Mouse (Mus musculus) right cerebral cortex, postnatal 14 days (tissue): ENCODE measurements at regions not wholly inside any gene's neighbourhood (a gene's known extent, or its start where the extent isn't known, plus 50 kb on each side); places are given as distances from the start of the nearest gene placed in this dataset.

ENCODE experiments used
- DNase-seq: peaks from one replicate; pipeline ENCODE4 v3.0.0; 2022

DNA sequence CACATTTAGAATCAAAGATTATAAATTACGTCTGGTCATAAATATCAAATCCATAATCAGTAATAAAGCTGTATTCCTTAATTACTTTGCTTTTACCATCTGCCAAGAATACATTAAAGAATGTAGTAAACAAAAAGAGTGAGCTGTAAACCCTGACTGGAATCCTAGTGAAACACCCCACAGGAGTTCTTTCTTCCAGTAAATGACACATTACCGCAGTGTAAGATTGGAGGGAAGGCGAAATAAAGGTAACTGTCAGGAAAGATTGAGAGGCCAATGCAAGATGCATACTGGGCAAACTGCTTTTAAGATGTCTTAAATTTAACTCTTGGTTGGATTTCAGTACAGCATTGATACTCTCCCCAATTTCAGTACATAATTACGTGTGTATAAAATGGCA, 772.0 kb downstream of the Hace1 start:
- DNase-seq = no peak

GRCm38 (mm10) chr10:46350196-46350595, 772.6 kb downstream of the Hace1 start:
- no peak for DNase-seq

GRCm38 (mm10) chr10:46356775-46357174, 779.1 kb downstream of the Hace1 start:
- DNase-seq = no peak

DNA sequence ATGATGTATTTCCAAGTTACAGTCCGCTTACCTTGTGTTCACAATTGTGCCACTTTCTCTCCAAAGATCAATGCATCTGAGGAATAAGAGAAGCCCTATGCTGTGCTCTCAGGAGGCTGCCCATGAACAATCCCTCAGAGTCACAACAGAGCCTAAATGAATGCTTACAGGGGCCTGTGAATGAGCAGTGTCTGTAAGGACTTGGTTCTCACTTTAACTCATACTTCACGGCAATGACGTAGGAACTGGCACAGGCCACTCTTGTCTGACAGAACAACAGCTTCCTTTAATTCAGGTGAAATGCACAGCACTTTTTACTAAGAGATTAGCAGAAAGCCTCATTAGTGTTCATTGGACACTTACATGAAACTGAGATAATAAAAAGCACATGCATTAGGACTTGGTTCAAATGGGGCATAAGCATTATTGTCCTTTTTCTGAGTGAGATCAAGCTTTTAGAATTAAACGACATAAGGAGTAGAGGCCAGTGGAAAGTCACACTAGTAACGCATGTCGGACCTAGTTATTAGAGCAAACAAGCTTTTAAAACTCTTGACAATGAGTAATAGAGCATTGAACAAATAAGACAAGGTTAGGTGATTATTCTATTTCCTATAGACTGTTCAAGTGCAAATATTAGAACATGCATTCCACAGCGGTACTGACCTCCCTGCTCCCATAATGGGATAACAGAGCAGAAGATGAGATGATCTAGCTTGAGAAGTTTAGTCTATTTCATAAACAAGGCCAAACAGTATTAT, 796.3 kb downstream of the Hace1 start:
- DNase-seq = no peak

DNA sequence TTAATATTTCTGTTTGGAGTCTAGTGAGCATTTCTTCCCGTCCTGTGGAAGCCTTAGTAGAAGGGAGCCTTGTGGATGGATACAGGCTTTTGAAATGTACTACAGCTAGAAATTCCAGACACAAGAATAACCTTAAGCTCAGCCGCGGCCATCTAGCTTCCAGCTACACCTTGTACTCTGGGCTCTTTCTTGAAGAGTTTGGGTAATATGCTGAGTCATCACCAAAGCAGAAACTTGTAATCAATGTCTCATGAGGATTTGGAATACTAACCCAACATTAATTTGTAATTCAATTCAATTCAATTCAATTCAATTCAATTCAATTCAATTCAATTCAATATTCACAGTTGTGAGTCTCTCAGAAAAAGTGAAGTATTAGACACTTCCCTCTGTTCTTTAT, 797.0 kb downstream of the Hace1 start:
- no peak for DNase-seq

DNA sequence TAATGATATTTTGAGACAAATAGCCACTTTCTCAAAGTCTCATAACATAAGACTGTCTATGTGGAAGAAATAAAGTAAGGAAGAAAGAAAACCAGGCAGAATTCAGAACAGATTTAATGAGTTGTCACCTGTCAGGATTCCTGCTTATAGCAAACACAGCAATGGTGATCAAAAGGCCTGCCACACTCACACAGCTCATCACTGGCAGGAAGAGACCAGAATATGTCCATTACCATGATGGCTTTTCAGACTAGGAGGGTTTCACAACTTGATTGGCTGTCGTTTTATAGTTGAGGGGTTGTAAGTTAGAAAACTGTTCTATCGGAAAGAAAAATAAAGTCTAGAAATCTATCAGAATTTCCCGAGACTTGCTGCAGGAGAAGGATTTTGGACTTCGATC, 819.5 kb downstream of the Hace1 start:
- no peak for DNase-seq

DNA sequence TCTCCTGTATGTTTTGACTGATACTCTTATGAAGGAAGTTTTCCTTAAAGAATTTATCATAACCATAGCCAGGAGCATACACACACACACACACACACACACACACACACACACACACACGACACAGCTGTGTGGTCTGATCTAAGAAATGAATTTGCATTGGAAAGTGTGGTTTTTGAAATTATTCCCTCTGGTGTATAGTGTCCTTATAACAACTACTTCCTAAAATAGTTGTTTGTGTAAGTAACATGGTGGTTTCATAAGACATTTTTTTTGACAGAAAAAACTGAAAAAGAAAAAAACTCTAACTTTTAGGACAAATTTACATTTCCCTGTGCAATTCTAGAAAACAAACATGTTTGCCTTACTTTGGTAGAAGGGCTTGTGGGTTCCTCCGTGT, 826.3 kb downstream of the Hace1 start:
- no peak for DNase-seq
